Mouse (Mus musculus): Measurements from ENCODE around the gene S100a3.

GRCm38 (mm10) chr3:90512276-90512675 lies 48.1 kb upstream of the S100a3 start:
- no peak for TF ChIP-seq POLR2A (IDR thresholded peaks at IDR 0.05; ENCODE audit: insufficient read depth, low read length)
- no peak for TF ChIP-seq EP300 (IDR thresholded peaks at IDR 0.05; ENCODE audit: insufficient read depth, low read depth, low read length)
- TF ChIP-seq CTCF (IDR thresholded peaks at IDR 0.05; ENCODE audit: low read depth, low read length), result no peak

All from ES-Bruce4 (cell line).